ENCODE assay signal across 8 mouse cellular contexts in genomic region chr1:34841709-34842388, GRCm38 (mm10). TPM values are rescaled to one million over a fixed set of nuclear protein-coding genes. Genes with fewer than 3 reads are reported as not detected.
A peak's percentile ranks its signal among the peaks of the same experiment; 100 is the strongest.
DNase-seq lines count a peak whose midpoint lies in the region; ATAC-seq and TF ChIP-seq lines count a peak whose summit lies in the region.

No protein-coding gene starts in this region.

- no peak for ATAC-seq in lung, postnatal 0 days
- ATAC-seq in limb, embryonic 15.5 days (ENCODE audit: insufficient number of reproducible peaks, low FRiP score, low TSS enrichment, low read depth) = no peak
- ATAC-seq in stomach, embryonic 16.5 days (ENCODE audit: insufficient read depth, low FRiP score) = no peak
- no peak for ATAC-seq in frontal cortex, adult (ENCODE audit: low TSS enrichment)

- under 1% methylated on average over 12 of the region's 12 CpGs for WGBS in lung, postnatal 0 days
- WGBS in limb, embryonic 15.5 days = under 1% methylated on average over 12 of the region's 12 CpGs
- 2% methylated on average over 12 of the region's 12 CpGs for WGBS in stomach, embryonic 16.5 days

- peak overlapping the region; percentile 98 for H3K27ac ChIP-seq in lung, postnatal 0 days (ENCODE audit: low read length)
- peak overlapping the region; percentile 80 for H3K27ac ChIP-seq in embryonic fibroblast, embryonic 13.5 days (ENCODE audit: insufficient read depth, low read length)
- H3K27ac ChIP-seq in limb, embryonic 15.5 days = peak overlapping the region; percentile 99
- H3K27ac ChIP-seq in stomach, embryonic 16.5 days (ENCODE audit: low read length) = peak overlapping the region; percentile 98

- no peaks in the 10 kb centered on the region for H3K27me3 ChIP-seq in lung, postnatal 0 days (replicated peaks; ENCODE audit: insufficient read depth, low read length)
- no peaks in the 10 kb centered on the region for H3K27me3 ChIP-seq in limb, embryonic 15.5 days
- H3K27me3 ChIP-seq in stomach, embryonic 16.5 days (ENCODE audit: control insufficient read depth, insufficient read depth, low read length) = no peaks in the 10 kb centered on the region

- peaks cover 24% of the 10 kb centered on the region; the same call in 1 of the 2 replicates for H3K4me1 ChIP-seq in lung, postnatal 0 days (ENCODE audit: insufficient read depth, low read depth, low read length)
- peaks cover 11% of the 10 kb centered on the region for H3K4me1 ChIP-seq in embryonic fibroblast, embryonic 13.5 days (ENCODE audit: control insufficient read depth, insufficient read depth, low read length)
- H3K4me1 ChIP-seq in limb, embryonic 15.5 days = peaks cover 28% of the 10 kb centered on the region
- H3K4me1 ChIP-seq in stomach, embryonic 16.5 days (ENCODE audit: control insufficient read depth, insufficient read depth, low read length) = peaks cover 29% of the 10 kb centered on the region

- H3K4me2 ChIP-seq in lung, postnatal 0 days (replicated peaks; ENCODE audit: low read depth, low read length) = peak overlapping the region; percentile 62
- H3K4me2 ChIP-seq in limb, embryonic 15.5 days = peak overlapping the region; percentile 76
- H3K4me2 ChIP-seq in stomach, embryonic 16.5 days (ENCODE audit: low read depth, low read length) = peak overlapping the region; percentile 92

- H3K36me3 ChIP-seq in lung, postnatal 0 days (ENCODE audit: insufficient read depth, low read length) = no peaks in the 10 kb centered on the region
- H3K36me3 ChIP-seq in limb, embryonic 15.5 days = 0 out of 2 replicates have a peak, but pooled peaks cover 3% of the 10 kb centered on the region
- H3K36me3 ChIP-seq in stomach, embryonic 16.5 days (ENCODE audit: control insufficient read depth, insufficient read depth, low read length) = no peaks in the 10 kb centered on the region

- peak overlapping the region; percentile 83 for H3K4me3 ChIP-seq in lung, postnatal 0 days (ENCODE audit: low read depth, low read length)
- peak overlapping the region; percentile 97 for H3K4me3 ChIP-seq in embryonic fibroblast, embryonic 13.5 days (ENCODE audit: insufficient read depth, low read length)
- H3K4me3 ChIP-seq in limb, embryonic 15.5 days = peak overlapping the region; percentile 81
- peak overlapping the region; percentile 73 for H3K4me3 ChIP-seq in stomach, embryonic 16.5 days (replicated peaks; ENCODE audit: low read length)

- peak; percentile 9 for DNase-seq in lung, postnatal 0 days (ENCODE audit: low spot score)
- no peak for DNase-seq in lung, postnatal 4 days
- no peak for DNase-seq in layer of hippocampus, adult 8-10 months (ENCODE audit: low spot score in 2 of 2)
- DNase-seq in left cerebral cortex, adult 11 months (ENCODE audit: low spot score) = no peak

- H3K9me3 ChIP-seq in lung, postnatal 0 days (ENCODE audit: low read length) = no peaks in the 10 kb centered on the region
- no peaks in the 10 kb centered on the region for H3K9me3 ChIP-seq in limb, embryonic 15.5 days
- no peaks in the 10 kb centered on the region for H3K9me3 ChIP-seq in stomach, embryonic 16.5 days (replicated peaks; ENCODE audit: control insufficient read depth, low read length)

- H3K9ac ChIP-seq in lung, postnatal 0 days (replicated peaks; ENCODE audit: low read depth) = peak overlapping the region; percentile 82
- peak overlapping the region; percentile 90 for H3K9ac ChIP-seq in limb, embryonic 15.5 days
- peak overlapping the region; percentile 95 for H3K9ac ChIP-seq in stomach, embryonic 16.5 days (ENCODE audit: low read length)

- TF ChIP-seq CTCF in lung, postnatal 0 days (IDR thresholded peaks at IDR 0.05) = no peak
- no peak for TF ChIP-seq CTCF in embryonic fibroblast, embryonic 13.5 days (IDR thresholded peaks at IDR 0.05; ENCODE audit: borderline replicate concordance, insufficient read depth, low read length)

- no peak for TF ChIP-seq EP300 in lung, postnatal 0 days (IDR thresholded peaks at IDR 0.05)

- TF ChIP-seq POLR2A in embryonic fibroblast, embryonic 13.5 days (IDR thresholded peaks at IDR 0.05; ENCODE audit: low read depth, low read length) = no peak; the same call in 1 of the 2 replicates

RNA-seq across cellular contexts. Expression of gene Fam168b, which starts 1.0 kb away (rescaled TPM):
- polyA plus RNA-seq in lung, postnatal 0 days (2015; fragmentation: Nextera tagmentation; extraction: Ambion mirVana) = 29.3 and 31.8 TPM in 2 replicates
- 91.4 and 133 TPM in 2 replicates for polyA plus RNA-seq in embryonic fibroblast, embryonic 13.5 days (2011; ENCODE audit: insufficient read length, low read depth, missing spikeins)
- polyA plus RNA-seq in limb, embryonic 15.5 days (2015; fragmentation: Nextera tagmentation; extraction: Ambion mirVana) = 64.1 and 75.6 TPM in 2 replicates
- 45.7 and 46.2 TPM in 2 replicates for polyA plus RNA-seq in stomach, embryonic 16.5 days (2015; fragmentation: Nextera tagmentation; extraction: Ambion mirVana)
- total RNA-seq in layer of hippocampus, adult 8-10 months (2022) = 100 to 1,000 TPM; 182 to 227 (median 212) TPM

RNA-seq across cellular contexts. Expression of gene Plekhb2, which starts 7.9 kb away (rescaled TPM):
- polyA plus RNA-seq in lung, postnatal 0 days (2015; fragmentation: Nextera tagmentation; extraction: Ambion mirVana) = 71.1 and 79.8 TPM in 2 replicates
- 76.5 and 113 TPM in 2 replicates for polyA plus RNA-seq in embryonic fibroblast, embryonic 13.5 days (2011; ENCODE audit: insufficient read length, low read depth, missing spikeins)
- 19.8 and 20.4 TPM in 2 replicates for polyA plus RNA-seq in limb, embryonic 15.5 days (2015; fragmentation: Nextera tagmentation; extraction: Ambion mirVana)
- 63.9 and 80.2 TPM in 2 replicates for polyA plus RNA-seq in stomach, embryonic 16.5 days (2015; fragmentation: Nextera tagmentation; extraction: Ambion mirVana)
- total RNA-seq in layer of hippocampus, adult 8-10 months (2022) = 100 to 1,000 TPM; 202 to 222 (median 211) TPM
